Mouse (Mus musculus): ENCODE results near the gene Phb2. TPM values are rescaled to one million over a fixed set of nuclear protein-coding genes. Genes with fewer than 3 reads are reported as not detected.

The Phb2 gene
- total RNA-seq, 2 experiments from 2014 or later = 99.5 to 160 TPM

GRCm38 (mm10) chr6:124744755-124745321 is 32.7 kb downstream of the Phb2 start:
- ATAC-seq (ENCODE audit: poor library complexity, severe bottlenecking) = no peak

GRCm38 (mm10) chr6:124745490-124746295 is 33.6 kb downstream of the Phb2 start:
- peak; percentile 70 for ATAC-seq (ENCODE audit: poor library complexity, severe bottlenecking)

- no peak for ATAC-seq (ENCODE audit: poor library complexity, severe bottlenecking)
These were observed 34.1 kb downstream of the Phb2 start for GRCm38 (mm10) chr6:124746296-124746605.

- ATAC-seq (ENCODE audit: poor library complexity, severe bottlenecking) = no peak
These were observed 34.8 kb downstream of the Phb2 start for GRCm38 (mm10) chr6:124746654-124747632.

GRCm38 (mm10) chr6:124750405-124750804 is 38.3 kb downstream of the Phb2 start:
- ATAC-seq (ENCODE audit: poor library complexity, severe bottlenecking) = no peak

- no peak for ATAC-seq (ENCODE audit: poor library complexity, severe bottlenecking)
These were observed 41.7 kb downstream of the Phb2 start for GRCm38 (mm10) chr6:124753861-124754260.

- ATAC-seq (ENCODE audit: poor library complexity, severe bottlenecking) = no peak
These were observed 43.2 kb downstream of the Phb2 start for GRCm38 (mm10) chr6:124755306-124755705.

GRCm38 (mm10) chr6:124755831-124756595 is 43.9 kb downstream of the Phb2 start, which contains the start of the genes Gm45234 and Atn1:
TSS of gene Gm45234 (minus strand) at chr6:124756021.
TSS of gene Atn1 (minus strand) at chr6:124756524.
- ATAC-seq (ENCODE audit: poor library complexity, severe bottlenecking) = peak; percentile 49

GRCm38 (mm10) chr6:124756652-124757350 is 44.7 kb downstream of the Phb2 start:
- ATAC-seq (ENCODE audit: poor library complexity, severe bottlenecking) = peak; percentile 67

GRCm38 (mm10) chr6:124757351-124757880 is 45.3 kb downstream of the Phb2 start:
- no peak for ATAC-seq (ENCODE audit: poor library complexity, severe bottlenecking)

GRCm38 (mm10) chr6:124757909-124758848 is 46.0 kb downstream of the Phb2 start:
- ATAC-seq (ENCODE audit: poor library complexity, severe bottlenecking) = no peak

- ATAC-seq (ENCODE audit: poor library complexity, severe bottlenecking) = no peak
These were observed 46.7 kb downstream of the Phb2 start for GRCm38 (mm10) chr6:124758849-124759232.

GRCm38 (mm10) chr6:124759259-124759658 is 47.1 kb downstream of the Phb2 start:
- ATAC-seq (ENCODE audit: poor library complexity, severe bottlenecking) = peak; percentile 83

- no peak for ATAC-seq (ENCODE audit: poor library complexity, severe bottlenecking)
These were observed 53.8 kb downstream of the Phb2 start for GRCm38 (mm10) chr6:124765951-124766350.

Data from megakaryocyte, adult 5-6 weeks (primary cell).